Mouse (Mus musculus): Measurements from ENCODE around the gene Anapc16. TPM values are rescaled to one million over a fixed set of nuclear protein-coding genes. Genes with fewer than 3 reads are reported as not detected.

Anapc16 gene
- polyA plus RNA-seq, 1 experiment from 2014 or later, result 84.7 TPM

GRCm38 (mm10) chr10:60028979-60029378, 26.0 kb upstream of the Anapc16 start:
- Histone ChIP-seq H3K36me3 (no peaks in the 10 kb centered on the region), H3K27ac (ENCODE audit: poor library complexity, severe bottlenecking) (no peak overlapping the region), H3K27me3 (replicated peaks) (no peaks in the 10 kb centered on the region), H3K9ac (no peak overlapping the region), H3K4me3 (no peak overlapping the region), H3K4me1 (replicated peaks) (peaks cover 25% of the 10 kb centered on the region), H3K4me2 (no peak overlapping the region), H3K9me3 (replicated peaks) (no peaks in the 10 kb centered on the region)
- WGBS, result 70% methylated on average over 7 of the region's 7 CpGs
- ATAC-seq (ENCODE audit: insufficient number of reproducible peaks, low FRiP score), result no peak

GRCm38 (mm10) chr10:60028181-60028580, 25.2 kb upstream of the Anapc16 start:
- no peak overlapping the region for H3K4me2 ChIP-seq
- H3K4me3 ChIP-seq, result no peak overlapping the region
- no peak overlapping the region for H3K27ac ChIP-seq (ENCODE audit: poor library complexity, severe bottlenecking)
- peaks cover 24% of the 10 kb centered on the region for H3K4me1 ChIP-seq (replicated peaks)
- WGBS, result 80% methylated on average over 7 of the region's 7 CpGs
- no peaks in the 10 kb centered on the region for H3K27me3 ChIP-seq (replicated peaks)
- no peak overlapping the region for H3K9ac ChIP-seq
- H3K9me3 ChIP-seq (replicated peaks), result no peaks in the 10 kb centered on the region
- no peaks in the 10 kb centered on the region for H3K36me3 ChIP-seq
- no peak for ATAC-seq (ENCODE audit: insufficient number of reproducible peaks, low FRiP score)

- no peaks in the 10 kb centered on the region for H3K9me3 ChIP-seq (replicated peaks)
- peaks cover 18% of the 10 kb centered on the region for H3K4me1 ChIP-seq (replicated peaks)
- H3K9ac ChIP-seq, result no peak overlapping the region
- H3K27me3 ChIP-seq (replicated peaks), result no peaks in the 10 kb centered on the region
- no peak for ATAC-seq (ENCODE audit: insufficient number of reproducible peaks, low FRiP score)
- no peaks in the 10 kb centered on the region for H3K36me3 ChIP-seq
- no peak overlapping the region for H3K27ac ChIP-seq (ENCODE audit: poor library complexity, severe bottlenecking)
- WGBS, result 61% methylated on average over 2 of the region's 2 CpGs
- no peak overlapping the region for H3K4me3 ChIP-seq
- no peak overlapping the region for H3K4me2 ChIP-seq
Observed at GRCm38 (mm10) chr10:60027619-60028084, 24.7 kb upstream of the Anapc16 start.

DNA sequence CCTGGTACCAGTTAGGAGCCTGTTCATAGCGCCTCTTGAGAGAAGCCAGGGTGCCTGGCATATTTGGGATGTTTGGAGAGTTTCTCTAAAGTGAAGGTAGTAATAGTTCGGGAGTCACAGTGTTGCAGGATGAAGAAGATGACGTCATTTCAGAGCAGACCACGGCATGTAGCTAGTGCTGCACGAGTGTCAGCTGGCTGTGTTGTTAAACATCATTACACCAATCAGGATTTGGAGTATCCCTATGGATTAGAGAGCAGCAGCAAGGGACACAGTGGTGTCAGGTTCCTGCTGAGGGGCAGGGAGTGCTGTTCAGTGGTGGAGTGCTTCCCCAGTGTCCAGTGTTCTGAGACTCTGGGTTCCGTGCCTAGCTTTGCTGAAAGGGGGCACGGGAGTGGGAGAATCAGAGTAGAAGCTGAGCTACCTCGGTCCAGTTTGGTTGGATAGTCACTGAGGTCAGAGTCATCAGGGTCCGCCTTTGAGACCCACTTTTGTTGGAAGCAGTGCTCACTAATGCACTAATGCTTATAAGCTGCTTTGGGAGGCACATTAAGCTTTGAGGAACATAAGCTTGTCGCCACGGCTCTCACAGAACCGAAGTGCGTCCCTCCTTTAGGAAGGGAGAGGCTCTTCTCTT, 23.9 kb upstream of the Anapc16 start:
- Histone ChIP-seq H3K4me2 (no peak overlapping the region), H3K4me1 (replicated peaks) (peaks cover 11% of the 10 kb centered on the region), H3K27me3 (replicated peaks) (no peaks in the 10 kb centered on the region), H3K4me3 (no peak overlapping the region), H3K9me3 (replicated peaks) (no peaks in the 10 kb centered on the region), H3K36me3 (peaks cover 6% of the 10 kb centered on the region; the same call in 1 of the 2 replicates), H3K27ac (ENCODE audit: poor library complexity, severe bottlenecking) (no peak overlapping the region), H3K9ac (no peak overlapping the region)
- 60% methylated on average over 13 of the region's 13 CpGs for WGBS
- ATAC-seq (ENCODE audit: insufficient number of reproducible peaks, low FRiP score), result no peak

DNA sequence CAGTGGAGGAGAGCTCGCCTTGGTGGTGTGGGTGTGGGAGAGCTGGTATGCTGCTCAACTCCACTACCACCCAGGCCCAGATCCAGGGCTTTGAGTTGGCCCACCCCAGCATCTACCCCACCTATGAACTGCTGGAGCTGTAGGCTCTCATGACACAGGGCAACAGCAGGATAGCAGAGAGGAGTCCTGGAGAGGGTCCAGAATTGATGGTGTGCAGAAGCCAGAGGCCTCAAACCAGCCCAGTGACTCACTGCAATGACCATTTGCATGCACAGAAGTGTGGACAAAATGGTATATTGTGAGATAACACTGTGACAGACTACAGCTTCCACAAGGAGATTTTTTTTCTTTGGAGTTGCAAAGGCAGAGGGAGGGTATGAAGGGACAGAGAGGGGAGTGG, 20.8 kb upstream of the Anapc16 start:
- no peak overlapping the region for H3K9ac ChIP-seq
- no peak overlapping the region for H3K4me2 ChIP-seq
- ATAC-seq (ENCODE audit: insufficient number of reproducible peaks, low FRiP score), result no peak
- H3K4me1 ChIP-seq (replicated peaks), result peaks cover 6% of the 10 kb centered on the region
- no peak overlapping the region for H3K27ac ChIP-seq (ENCODE audit: poor library complexity, severe bottlenecking)
- peaks cover 23% of the 10 kb centered on the region for H3K36me3 ChIP-seq
- no peak overlapping the region for H3K4me3 ChIP-seq
- H3K9me3 ChIP-seq (replicated peaks), result no peaks in the 10 kb centered on the region
- 95% methylated on average over 1 of the region's 1 CpGs for WGBS
- H3K27me3 ChIP-seq (replicated peaks), result no peaks in the 10 kb centered on the region

GRCm38 (mm10) chr10:60019299-60019698, 16.4 kb upstream of the Anapc16 start:
- Histone ChIP-seq H3K27me3 (replicated peaks) (no peaks in the 10 kb centered on the region), H3K36me3 (peaks cover 58% of the 10 kb centered on the region), H3K4me1 (replicated peaks) (no peaks in the 10 kb centered on the region), H3K9ac (no peak overlapping the region), H3K4me2 (no peak overlapping the region), H3K27ac (ENCODE audit: poor library complexity, severe bottlenecking) (no peak overlapping the region), H3K4me3 (no peak overlapping the region), H3K9me3 (replicated peaks) (no peaks in the 10 kb centered on the region)
- 78% methylated on average over 2 of the region's 2 CpGs for WGBS
- ATAC-seq (ENCODE audit: insufficient number of reproducible peaks, low FRiP score), result no peak

DNA sequence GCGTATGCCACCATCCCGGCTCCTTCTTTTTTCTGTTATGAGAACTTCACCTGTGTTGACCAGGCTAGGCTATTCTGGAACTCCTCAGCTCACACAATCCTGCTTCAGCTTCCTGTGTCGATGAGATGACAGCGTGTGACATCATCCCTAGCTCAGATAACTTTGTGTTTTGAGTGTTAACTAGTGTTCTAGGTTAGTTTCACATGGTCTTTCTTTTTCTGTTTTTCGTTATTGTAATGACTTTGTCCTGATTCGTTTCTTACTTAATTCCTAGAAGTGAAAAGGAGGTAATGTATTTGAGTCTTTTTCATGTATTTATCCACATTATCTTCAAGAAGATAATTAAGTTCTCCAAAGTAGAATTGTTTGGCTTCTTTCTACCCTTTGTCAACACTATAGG, 13.3 kb upstream of the Anapc16 start:
- 64% methylated on average over 6 of the region's 6 CpGs for WGBS
- H3K27me3 ChIP-seq (replicated peaks), result no peaks in the 10 kb centered on the region
- no peaks in the 10 kb centered on the region for H3K9me3 ChIP-seq (replicated peaks)
- peaks cover 61% of the 10 kb centered on the region for H3K36me3 ChIP-seq
- H3K27ac ChIP-seq (ENCODE audit: poor library complexity, severe bottlenecking), result no peak overlapping the region
- ATAC-seq (ENCODE audit: insufficient number of reproducible peaks, low FRiP score), result no peak
- H3K9ac ChIP-seq, result no peak overlapping the region
- no peaks in the 10 kb centered on the region for H3K4me1 ChIP-seq (replicated peaks)
- no peak overlapping the region for H3K4me3 ChIP-seq
- no peak overlapping the region for H3K4me2 ChIP-seq

DNA sequence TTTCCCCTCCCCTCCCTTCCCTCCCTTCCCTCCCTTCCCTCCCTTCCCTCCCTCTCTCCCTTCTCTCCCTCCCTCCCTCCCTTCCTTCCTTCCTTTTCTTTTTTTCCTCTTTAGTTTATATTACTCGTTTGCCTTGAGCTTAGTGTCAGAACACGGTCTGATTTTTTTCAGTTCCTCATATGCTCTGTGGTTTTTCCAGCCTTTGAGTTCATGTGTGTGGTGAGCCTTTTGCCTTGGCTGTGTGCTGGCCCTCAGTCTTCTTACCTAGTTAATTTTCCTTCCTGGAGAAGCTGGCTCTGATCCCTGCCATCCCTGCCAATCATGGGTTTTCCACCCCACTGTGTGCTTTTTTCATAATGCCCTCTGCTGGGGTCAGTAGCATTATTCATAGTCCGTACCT, 6.2 kb upstream of the Anapc16 start:
- H3K4me2 ChIP-seq, result no peak overlapping the region
- no peak overlapping the region for H3K9ac ChIP-seq
- H3K9me3 ChIP-seq (replicated peaks), result no peaks in the 10 kb centered on the region
- H3K4me3 ChIP-seq, result no peak overlapping the region
- H3K36me3 ChIP-seq, result peaks cover 34% of the 10 kb centered on the region
- no peaks in the 10 kb centered on the region for H3K27me3 ChIP-seq (replicated peaks)
- peaks cover 5% of the 10 kb centered on the region; the same call in 1 of the 2 replicates for H3K4me1 ChIP-seq (replicated peaks)
- H3K27ac ChIP-seq (ENCODE audit: poor library complexity, severe bottlenecking), result no peak overlapping the region
- 86% methylated on average over 3 of the region's 3 CpGs for WGBS
- no peak for ATAC-seq (ENCODE audit: insufficient number of reproducible peaks, low FRiP score)

GRCm38 (mm10) chr10:60005264-60005663, 2.3 kb upstream of the Anapc16 start:
- no peaks in the 10 kb centered on the region for H3K9me3 ChIP-seq (replicated peaks)
- peaks cover 22% of the 10 kb centered on the region for H3K4me1 ChIP-seq (replicated peaks)
- no peak overlapping the region for H3K4me3 ChIP-seq
- no peaks in the 10 kb centered on the region for H3K27me3 ChIP-seq (replicated peaks)
- no peak overlapping the region for H3K27ac ChIP-seq (ENCODE audit: poor library complexity, severe bottlenecking)
- no peak for ATAC-seq (ENCODE audit: insufficient number of reproducible peaks, low FRiP score)
- H3K4me2 ChIP-seq, result no peak overlapping the region
- H3K36me3 ChIP-seq, result peaks cover 23% of the 10 kb centered on the region
- no peak overlapping the region for H3K9ac ChIP-seq
- 63% methylated on average over 2 of the region's 2 CpGs for WGBS

DNA sequence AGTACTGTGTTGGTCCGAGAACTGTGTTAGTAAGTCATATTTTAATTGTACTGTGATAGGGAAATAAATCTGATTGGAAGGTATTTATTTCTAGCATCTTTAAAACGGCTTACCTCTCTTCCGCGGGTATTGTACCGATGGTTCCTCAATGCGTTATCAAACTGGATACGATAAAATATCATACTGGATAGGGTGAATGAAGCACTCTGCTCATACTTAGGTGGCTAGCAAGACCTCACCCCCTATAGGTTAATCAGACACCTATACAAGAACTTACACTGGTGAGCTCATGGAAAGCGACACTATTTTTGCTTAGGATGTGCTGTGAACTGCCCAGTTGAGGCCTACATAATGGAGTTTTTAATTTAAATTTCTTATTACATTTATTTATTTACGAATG, 912 bp upstream of the Anapc16 start:
- H3K9me3 ChIP-seq (replicated peaks), result no peaks in the 10 kb centered on the region

GRCm38 (mm10) chr10:60003213-60003752, 348 bp upstream of the Anapc16 start:
- no peak for ATAC-seq (ENCODE audit: insufficient number of reproducible peaks, low FRiP score)

More for the DNA sequence above, 912 bp upstream of the Anapc16 start:
- Histone ChIP-seq H3K27ac (ENCODE audit: poor library complexity, severe bottlenecking) (peak overlapping the region; percentile 97), H3K4me2 (peak overlapping the region; percentile 86), H3K9ac (peak overlapping the region; percentile 76), H3K4me1 (replicated peaks) (peaks cover 18% of the 10 kb centered on the region), H3K36me3 (peaks cover 23% of the 10 kb centered on the region), H3K27me3 (replicated peaks) (no peaks in the 10 kb centered on the region), H3K4me3 (peak overlapping the region; percentile 81)
- ATAC-seq (ENCODE audit: insufficient number of reproducible peaks, low FRiP score), result no peak
- WGBS, result 74% methylated on average over 9 of the region's 9 CpGs

More at GRCm38 (mm10) chr10:60003213-60003752, 348 bp upstream of the Anapc16 start:
- Histone ChIP-seq H3K4me2 (peak overlapping the region; percentile 86), H3K27ac (ENCODE audit: poor library complexity, severe bottlenecking) (peak overlapping the region; percentile 97), H3K4me3 (peak overlapping the region; percentile 81), H3K4me1 (replicated peaks) (peaks cover 18% of the 10 kb centered on the region), H3K36me3 (peaks cover 17% of the 10 kb centered on the region), H3K9ac (peak overlapping the region; percentile 76), H3K27me3 (replicated peaks) (no peaks in the 10 kb centered on the region), H3K9me3 (replicated peaks) (no peaks in the 10 kb centered on the region)
- under 1% methylated on average over 21 of the region's 21 CpGs for WGBS

Measured in heart, embryonic 12.5 days (tissue).